In genomic region chr7:96906216-96906615, GRCm38 (mm10) we compare ENCODE assay signal across 21 mouse cellular contexts. TPM values are rescaled to one million over a fixed set of nuclear protein-coding genes. Genes with fewer than 3 reads are reported as not detected.
DNase-seq lines count a peak whose midpoint lies in the region; ATAC-seq and TF ChIP-seq lines count a peak whose summit lies in the region.
"Had no signal": no experiment of that assay in that cellular context is flagged by ENCODE, and none has a peak within 500 bp of the region (broad histone marks: within the 10 kb centered on the region; RNA-seq: fewer than 3 reads in every experiment).

No protein-coding gene starts in this region.

- no peaks in the 10 kb centered on the region for H3K9me3 ChIP-seq in embryonic facial prominence, embryonic 11.5 days (replicated peaks; ENCODE audit: control insufficient read depth, low read length)
- no peaks in the 10 kb centered on the region for H3K9me3 ChIP-seq in embryonic facial prominence, embryonic 10.5 days
- H3K9me3 ChIP-seq in hindbrain, postnatal 0 days (ENCODE audit: low read length), result no peaks in the 10 kb centered on the region
- H3K9me3 ChIP-seq: embryonic facial prominence, embryonic 15.5 days; midbrain, embryonic 12.5 days; stomach, embryonic 15.5 days had no signal

- no peak overlapping the region for H3K9ac ChIP-seq in embryonic facial prominence, embryonic 11.5 days (replicated peaks; ENCODE audit: low read length)
- no peak overlapping the region for H3K9ac ChIP-seq in hindbrain, postnatal 0 days (replicated peaks; ENCODE audit: low read length)
- H3K9ac ChIP-seq: embryonic facial prominence, embryonic 15.5 days; midbrain, embryonic 12.5 days; stomach, embryonic 15.5 days had no signal

- no peaks in the 10 kb centered on the region for H3K27me3 ChIP-seq in embryonic facial prominence, embryonic 11.5 days (ENCODE audit: control insufficient read depth, insufficient read depth, low read length)
- H3K27me3 ChIP-seq in embryonic facial prominence, embryonic 10.5 days (replicated peaks; ENCODE audit: low read depth, poor library complexity, severe bottlenecking), result no peaks in the 10 kb centered on the region
- H3K27me3 ChIP-seq in hindbrain, postnatal 0 days (ENCODE audit: insufficient read depth, low read length), result no peaks in the 10 kb centered on the region
- H3K27me3 ChIP-seq: embryonic facial prominence, embryonic 15.5 days; stomach, embryonic 15.5 days had no signal

- intact Hi-C loops in left cerebral cortex, postnatal 4 days (cut with DNase I), result no loop called here
- intact Hi-C loops in left cerebral cortex, postnatal 14 days (cut with DNase I), result loop anchor here (10.0 kb wide), 1 partner anchor 221 kb away; no protein-coding TSS in a partner anchor

- 0 out of 2 replicates have a peak, but pooled peaks have one; percentile 16 for ATAC-seq in embryonic facial prominence, embryonic 11.5 days (replicated peaks; ENCODE audit: insufficient number of reproducible peaks, low FRiP score, low TSS enrichment, low read depth)
- peak; percentile 44; the same call in 1 of the 2 replicates for ATAC-seq in hindbrain, postnatal 0 days

- 95% methylated on average over 20 of the region's 20 CpGs for WGBS in embryonic facial prominence, embryonic 11.5 days
- 91% methylated on average over 20 of the region's 20 CpGs for WGBS in embryonic facial prominence, embryonic 10.5 days
- WGBS in hindbrain, postnatal 0 days, result 66% methylated on average over 20 of the region's 20 CpGs

- H3K4me2 ChIP-seq in embryonic facial prominence, embryonic 11.5 days (ENCODE audit: low read depth, low read length), result no peak overlapping the region
- H3K4me2 ChIP-seq in hindbrain, postnatal 0 days (ENCODE audit: low read depth, low read length), result no peak overlapping the region
- H3K4me2 ChIP-seq: embryonic facial prominence, embryonic 15.5 days; midbrain, embryonic 12.5 days; stomach, embryonic 15.5 days had no signal

- H3K27ac ChIP-seq in embryonic facial prominence, embryonic 11.5 days (replicated peaks; ENCODE audit: low read depth, low read length), result no peak overlapping the region
- no peak overlapping the region for H3K27ac ChIP-seq in embryonic facial prominence, embryonic 10.5 days (replicated peaks)
- H3K27ac ChIP-seq in hindbrain, postnatal 0 days, result no peak overlapping the region
- H3K27ac ChIP-seq: embryonic facial prominence, embryonic 15.5 days; gastrocnemius, adult 2 months; kidney, postnatal 0 days; macrophage; midbrain, embryonic 12.5 days; stomach, embryonic 15.5 days had no signal

- no peak overlapping the region for H3K4me3 ChIP-seq in embryonic facial prominence, embryonic 11.5 days (ENCODE audit: low read depth, low read length)
- no peak overlapping the region for H3K4me3 ChIP-seq in embryonic facial prominence, embryonic 10.5 days
- H3K4me3 ChIP-seq in hindbrain, postnatal 0 days (ENCODE audit: low read length), result no peak overlapping the region
- H3K4me3 ChIP-seq: embryonic facial prominence, embryonic 15.5 days; gastrocnemius, adult 2 months; midbrain, embryonic 12.5 days; myocyte; stomach, embryonic 15.5 days had no signal

- no peak for DNase-seq in embryonic facial prominence, embryonic 11.5 days (ENCODE audit: low spot score)
- DNase-seq in embryonic facial prominence, embryonic 10.5 days (ENCODE audit: low spot score), result no peak
- DNase-seq in left cerebral cortex, postnatal 4 days, result peak; percentile 27
- no peak for DNase-seq in left cerebral cortex, postnatal 14 days (ENCODE audit: low spot score in 2 of 2)
- DNase-seq in WW6 (ENCODE audit: low read depth, low spot score), result peak; percentile 16
- no peak for DNase-seq in hindbrain, postnatal 0 days (ENCODE audit: low spot score)
- no peak for DNase-seq in right cerebral cortex, postnatal 25 days
- DNase-seq: cerebellum, postnatal 36 days; embryo, embryonic 11 days; gastrocnemius, adult 2 months; heart, postnatal 4 days; kidney, adult 2 months; right cerebral cortex, adult 18-20 months; thymus, adult 18-20 months; thymus, postnatal 36 days had no signal

- no peaks in the 10 kb centered on the region for H3K4me1 ChIP-seq in embryonic facial prominence, embryonic 11.5 days (ENCODE audit: control insufficient read depth, insufficient read depth, low read length)
- H3K4me1 ChIP-seq in embryonic facial prominence, embryonic 10.5 days, result peaks cover 64% of the 10 kb centered on the region
- peaks cover 8% of the 10 kb centered on the region; the same call in 1 of the 2 replicates for H3K4me1 ChIP-seq in hindbrain, postnatal 0 days (ENCODE audit: insufficient read depth, low read length)

- no peak for TF ChIP-seq CTCF in hindbrain, postnatal 0 days (IDR thresholded peaks at IDR 0.05; ENCODE audit: low read depth)

- no peaks in the 10 kb centered on the region for H3K36me3 ChIP-seq in embryonic facial prominence, embryonic 11.5 days (replicated peaks; ENCODE audit: control insufficient read depth, insufficient read depth, low read depth, low read length)
- H3K36me3 ChIP-seq in embryonic facial prominence, embryonic 10.5 days (replicated peaks), result peaks cover 62% of the 10 kb centered on the region
- H3K36me3 ChIP-seq in hindbrain, postnatal 0 days (ENCODE audit: insufficient read depth, low read length), result no peaks in the 10 kb centered on the region
- H3K36me3 ChIP-seq: stomach, embryonic 15.5 days had no signal

RNA-seq across cellular contexts. Expression of gene Nars2, which starts 45.1 kb away (rescaled TPM):
- 23.0 and 25.3 TPM in 2 replicates for polyA plus RNA-seq in embryonic facial prominence, embryonic 11.5 days (2014; fragmentation: Nextera tagmentation; extraction: Ambion mirVana)
- polyA plus RNA-seq in embryonic facial prominence, embryonic 10.5 days (2016; fragmentation: Nextera tagmentation; extraction: Ambion mirVana), result 26.3 and 26.5 TPM in 2 replicates
- 10 to 100 TPM; 17.6 to 19.7 TPM for total RNA-seq in left cerebral cortex, postnatal 4 days (2021)
- total RNA-seq in left cerebral cortex, postnatal 14 days (2021), result 10 to 100 TPM; 16.4 to 18.3 TPM
- total RNA-seq in hindbrain, postnatal 0 days (2014; rRNA removed), result 7.4 and 10.4 TPM in 2 replicates
- 13.2 and 17.3 TPM in 2 replicates for polyA plus RNA-seq in hindbrain, postnatal 0 days (2015; fragmentation: Nextera tagmentation; extraction: Ambion mirVana)

Comparison
In these comparisons a context has a peak if more than half of its experiments do, and no peak if none do; other contexts are left out.
1. DNase-seq: peak in left cerebral cortex, postnatal 4 days (single experiment) and WW6 (single experiment); none in embryonic facial prominence, embryonic 11.5 days (single experiment), embryonic facial prominence, embryonic 10.5 days (single experiment), left cerebral cortex, postnatal 14 days (0 of 2), hindbrain, postnatal 0 days (single experiment) and right cerebral cortex, postnatal 25 days (single experiment).